ENCODE assay signal across 11 mouse cellular contexts in the genomic region with DNA sequence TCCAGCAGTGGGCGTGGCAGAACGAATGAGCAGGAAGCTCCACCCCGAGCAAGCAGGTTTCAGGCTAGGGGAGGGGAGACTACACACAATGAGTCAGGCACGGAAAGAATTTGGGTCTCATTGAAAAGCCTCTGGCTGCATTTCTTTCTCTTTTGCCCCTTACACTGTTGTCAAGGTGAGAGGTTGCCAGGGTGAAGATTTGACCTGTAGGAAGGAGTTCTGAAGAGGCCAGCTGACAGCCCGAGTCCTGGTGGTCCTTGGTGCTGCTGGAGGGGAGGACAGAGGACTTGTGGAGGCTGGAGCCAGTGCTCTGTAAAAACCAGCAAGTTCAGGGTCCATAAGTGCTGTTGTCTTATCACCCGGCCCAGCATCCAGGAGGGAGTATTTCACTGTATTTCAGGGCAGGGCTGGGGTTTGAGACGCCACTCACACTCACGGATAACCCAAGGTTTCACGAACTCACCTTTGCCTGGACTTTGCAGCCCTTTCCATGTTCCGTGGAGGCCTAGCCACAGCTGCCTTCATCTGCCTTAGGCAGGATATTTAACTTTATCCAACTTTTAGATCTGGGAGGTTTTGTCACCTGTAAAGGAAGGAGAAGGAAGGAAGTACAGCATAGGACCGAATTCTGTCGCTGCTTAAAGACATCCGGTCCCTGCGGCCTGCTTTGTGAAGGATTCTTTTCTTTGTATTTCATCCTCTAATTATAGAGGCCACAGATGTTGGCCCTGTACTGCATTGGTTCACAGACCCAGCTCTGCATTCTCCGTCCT. TPM values are rescaled to one million over a fixed set of nuclear protein-coding genes. Genes with fewer than 3 reads are reported as not detected.
A peak's percentile ranks its signal among the peaks of the same experiment; 100 is the strongest.
DNase-seq lines count a peak whose midpoint lies in the region; ATAC-seq and TF ChIP-seq lines count a peak whose summit lies in the region.
"Had no signal": no experiment of that assay in that cellular context is flagged by ENCODE, and none has a peak within 500 bp of the region (broad histone marks: within the 10 kb centered on the region; RNA-seq: fewer than 3 reads in every experiment).

No protein-coding gene starts in this region.

- H3K27ac ChIP-seq in kidney, adult 2 months (ENCODE audit: insufficient read depth, low read depth, low read length), result peak overlapping the region; percentile 58
- peak overlapping the region; percentile 10; the same call in 1 of the 2 replicates for H3K27ac ChIP-seq in hindbrain, embryonic 15.5 days (replicated peaks)
- H3K27ac ChIP-seq: midbrain, embryonic 12.5 days had no signal

- no peaks in the 10 kb centered on the region for H3K36me3 ChIP-seq in kidney, adult 2 months (ENCODE audit: control insufficient read depth, insufficient read depth, low read length)
- no peaks in the 10 kb centered on the region for H3K36me3 ChIP-seq in hindbrain, embryonic 15.5 days

- no peak overlapping the region for H3K4me3 ChIP-seq in kidney, adult 2 months (ENCODE audit: insufficient read depth, low read depth, low read length)
- H3K4me3 ChIP-seq in hindbrain, embryonic 15.5 days, result no peak overlapping the region
- H3K4me3 ChIP-seq: midbrain, embryonic 12.5 days had no signal

- no peak for DNase-seq in kidney, adult 2 months
- no peak for DNase-seq in kidney, postnatal 10 days
- peak; percentile 66 for DNase-seq in Muller cell, postnatal 12 days (ENCODE audit: inconsistent ontology term)
- peak; percentile 66 for DNase-seq in embryo, embryonic 9.5 days (ENCODE audit: extremely low spot score)
- no peak for DNase-seq in gastrocnemius, postnatal 25 days
- DNase-seq in adipocyte (ENCODE audit: low spot score), result no peak
- DNase-seq: adrenal gland, postnatal 14 days; cerebellum, postnatal 14 days had no signal

- no peak for TF ChIP-seq CTCF in kidney, adult 2 months (conservative IDR thresholded peaks at IDR 0.05; ENCODE audit: insufficient read depth, insufficient read length, low read depth, low read length)

- no peaks in the 10 kb centered on the region for H3K9me3 ChIP-seq in hindbrain, embryonic 15.5 days
- H3K9me3 ChIP-seq: midbrain, embryonic 12.5 days had no signal

- TF ChIP-seq POLR2A in kidney, adult 2 months (IDR thresholded peaks at IDR 0.05; ENCODE audit: low read depth, low read length), result no peak

- 53% methylated on average over 15 of the region's 15 CpGs for WGBS in kidney, adult 2 months
- WGBS in hindbrain, embryonic 15.5 days, result 33% methylated on average over 15 of the region's 15 CpGs

- no peak for ATAC-seq in hindbrain, embryonic 15.5 days (ENCODE audit: low FRiP score, low read depth)
- ATAC-seq in erythroblast, adult 5-6 weeks (replicated peaks; ENCODE audit: low FRiP score, poor library complexity, severe bottlenecking), result no peak

- H3K9ac ChIP-seq in hindbrain, embryonic 15.5 days, result no peak overlapping the region
- H3K9ac ChIP-seq: midbrain, embryonic 12.5 days had no signal

- peaks cover 29% of the 10 kb centered on the region for H3K4me1 ChIP-seq in kidney, adult 2 months (ENCODE audit: control insufficient read depth, insufficient read depth, low read length)
- H3K4me1 ChIP-seq in hindbrain, embryonic 15.5 days (replicated peaks), result peaks cover 28% of the 10 kb centered on the region

- no peaks in the 10 kb centered on the region for H3K27me3 ChIP-seq in kidney, adult 2 months (replicated peaks; ENCODE audit: control insufficient read depth, insufficient read depth, low read length)
- no peaks in the 10 kb centered on the region for H3K27me3 ChIP-seq in hindbrain, embryonic 15.5 days
- H3K27me3 ChIP-seq: midbrain, embryonic 12.5 days had no signal

- no peak overlapping the region for H3K4me2 ChIP-seq in hindbrain, embryonic 15.5 days
- H3K4me2 ChIP-seq: midbrain, embryonic 12.5 days had no signal

RNA-seq across cellular contexts. Expression of gene Sh3bp4, which starts 32.2 kb away (rescaled TPM):
- polyA plus RNA-seq in kidney, adult 2 months (2012; rRNA removed), result 14.8 and 18.1 TPM in 2 replicates
- 13.8 and 16.2 TPM in 2 replicates for polyA plus RNA-seq in hindbrain, embryonic 15.5 days (2015; fragmentation: Nextera tagmentation; extraction: Ambion mirVana)
- 0.21 TPM in 1 of 2 replicates, not detected in the other for total RNA-seq in erythroblast, adult 5-6 weeks (2015; ENCODE audit: low replicate concordance)
- 0.51 TPM in 1 of 2 replicates, not detected in the other for total RNA-seq in erythroblast, adult 5-6 weeks (2017; ENCODE audit: low replicate concordance)
- 1 to 10 TPM; 3.2 to 3.4 TPM for total RNA-seq in gastrocnemius, postnatal 25 days (2021)

Comparison
In these comparisons a context has a peak if more than half of its experiments do, and no peak if none do; other contexts are left out.
1. DNase-seq: peak in Muller cell, postnatal 12 days (single experiment) and embryo, embryonic 9.5 days (single experiment); none in kidney, adult 2 months (single experiment), kidney, postnatal 10 days (single experiment), gastrocnemius, postnatal 25 days (single experiment) and adipocyte (single experiment).